Mouse (Mus musculus) liver, embryonic 14.5 days (tissue): ENCODE measurements around the gene Tspyl3.

Source experiments
- CTCF ChIP-seq: IDR thresholded peaks from 2 replicates; pipeline ENCODE4 v1.5.1; 2016; ENCODE audit warnings: antibody characterized with exemption, low read depth, control low read depth
- EP300 ChIP-seq: IDR thresholded peaks from 2 replicates; pipeline ENCODE4 v1.6.1; 2016; ENCODE audit warnings: antibody characterized with exemption, low read depth

- TF ChIP-seq EP300 (no peak), CTCF (no peak)
These were observed 31.4 kb upstream of the Tspyl3 start for GRCm38 (mm10) chr2:153256604-153257003.
